Mouse (Mus musculus) left cerebral cortex, adult 8-10 months (tissue): ENCODE results near the gene Gsn. TPM values are rescaled to one million over a fixed set of nuclear protein-coding genes. Genes with fewer than 3 reads are reported as not detected.
A peak's percentile ranks its signal among the peaks of the same experiment; 100 is the strongest.

Experiments used
- DNase-seq, 2 experiments: peaks; one replicate each; pipeline ENCODE4 v3.0.0; 2022; ENCODE audit warnings: low spot score in 2 of 2
- total RNA-seq, 4 experiments: library from RNA; stranded (reverse); gene quantifications; 2 replicates each; pipeline ENCODE4 v1.2.4; 2022

Gene Gsn
- total RNA-seq, 4 experiments from 2014 or later = 49.8 to 64.6 (median 59.3) TPM

GRCm38 (mm10) chr2:35253751-35254150 is 2.4 kb upstream of the Gsn start:
- DNase-seq = no peak

- DNase-seq = no peak
Observed at GRCm38 (mm10) chr2:35255004-35255403, 1.2 kb upstream of the Gsn start.

GRCm38 (mm10) chr2:35255462-35255861 is 718 bp upstream of the Gsn start:
- DNase-seq = no peak

GRCm38 (mm10) chr2:35256932-35257331 is 752 bp downstream of the Gsn start:
- DNase-seq = no peak

GRCm38 (mm10) chr2:35257886-35258285 is 1.7 kb downstream of the Gsn start:
- no peak for DNase-seq

GRCm38 (mm10) chr2:35258590-35258989 is 2.4 kb downstream of the Gsn start:
- DNase-seq = no peak

GRCm38 (mm10) chr2:35259338-35260080 is 3.3 kb downstream of the Gsn start:
- no peak for DNase-seq

- no peak for DNase-seq
Observed at GRCm38 (mm10) chr2:35260291-35260690, 4.1 kb downstream of the Gsn start.

GRCm38 (mm10) chr2:35264095-35264494 is 7.9 kb downstream of the Gsn start:
- no peak for DNase-seq

GRCm38 (mm10) chr2:35265296-35265695 is 9.1 kb downstream of the Gsn start:
- no peak for DNase-seq

- no peak for DNase-seq
Observed at GRCm38 (mm10) chr2:35265775-35266174, 9.6 kb downstream of the Gsn start.

GRCm38 (mm10) chr2:35266251-35266905 is 10.2 kb downstream of the Gsn start:
- no peak for DNase-seq

- no peak for DNase-seq
Observed at GRCm38 (mm10) chr2:35267156-35267875, 11.1 kb downstream of the Gsn start.

- DNase-seq = no peak
Observed at GRCm38 (mm10) chr2:35267876-35268566, 11.8 kb downstream of the Gsn start.

- DNase-seq = no peak
Observed at GRCm38 (mm10) chr2:35269136-35269535, 13.0 kb downstream of the Gsn start.

GRCm38 (mm10) chr2:35269716-35270260 is 13.6 kb downstream of the Gsn start:
- no peak for DNase-seq

- DNase-seq = no peak
Observed at GRCm38 (mm10) chr2:35270531-35270984, 14.4 kb downstream of the Gsn start.

- peak in 1 of 2 experiments; percentile 79 for DNase-seq
Observed at GRCm38 (mm10) chr2:35271817-35272216, 15.6 kb downstream of the Gsn start.

- no peak for DNase-seq
Observed at GRCm38 (mm10) chr2:35272881-35273280, 16.7 kb downstream of the Gsn start.

- DNase-seq = no peak
Observed at GRCm38 (mm10) chr2:35273536-35273935, 17.4 kb downstream of the Gsn start.

- DNase-seq = no peak
Observed at GRCm38 (mm10) chr2:35277686-35278085, 21.5 kb downstream of the Gsn start.
